Mouse (Mus musculus): ENCODE results near the gene F10. TPM values are rescaled to one million over a fixed set of nuclear protein-coding genes. Genes with fewer than 3 reads are reported as not detected.
A peak's percentile ranks its signal among the peaks of the same experiment; 100 is the strongest.
"Not testable (repeated sequence)": the region's sequence is repeated elsewhere in the genome, so short reads cannot be mapped to it uniquely, and the experiment has no call there.

The F10 gene
- total RNA-seq, 2 experiments from 2014 or later = 0.56 TPM; not detected in 1

DNA sequence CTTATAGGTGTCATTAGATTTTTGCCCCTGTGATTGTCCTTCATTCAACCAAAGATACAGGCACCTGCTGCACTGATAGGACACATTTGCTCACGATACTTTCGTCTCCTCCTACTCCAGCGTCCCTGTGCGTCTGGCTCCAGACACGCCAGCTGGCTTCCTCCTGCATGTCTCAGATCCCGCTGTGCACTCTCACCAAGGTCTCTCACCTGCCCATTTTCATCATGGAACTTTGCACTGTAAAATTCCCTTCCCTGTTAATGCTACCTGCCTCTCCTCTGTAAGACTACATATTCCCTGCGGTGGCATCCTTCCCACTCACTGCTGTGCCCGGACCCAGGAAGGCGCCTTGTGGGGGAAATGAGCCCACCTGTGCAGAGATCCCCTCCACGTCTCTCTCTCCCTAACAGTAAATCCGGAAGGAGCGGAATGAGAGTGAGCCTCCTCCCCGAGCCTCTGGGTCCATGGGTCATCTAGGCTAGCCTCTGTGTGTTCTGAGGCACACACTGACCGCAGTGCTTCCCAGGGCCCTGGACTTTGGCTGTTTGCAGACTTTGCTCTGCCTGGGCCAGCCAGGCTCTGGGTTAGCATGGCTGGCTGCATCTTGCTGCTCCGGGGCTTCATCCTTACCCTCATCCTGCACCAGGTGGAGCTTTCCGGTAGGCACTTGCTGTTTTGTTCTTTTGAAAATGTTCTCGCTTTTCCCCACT, 23.5 kb downstream of the F10 start, which contains the start of gene Proz:
Gene Proz, plus strand, starts transcription at position 474 of the 710 bp plus-strand sequence.
- no peak for DNase-seq

DNA sequence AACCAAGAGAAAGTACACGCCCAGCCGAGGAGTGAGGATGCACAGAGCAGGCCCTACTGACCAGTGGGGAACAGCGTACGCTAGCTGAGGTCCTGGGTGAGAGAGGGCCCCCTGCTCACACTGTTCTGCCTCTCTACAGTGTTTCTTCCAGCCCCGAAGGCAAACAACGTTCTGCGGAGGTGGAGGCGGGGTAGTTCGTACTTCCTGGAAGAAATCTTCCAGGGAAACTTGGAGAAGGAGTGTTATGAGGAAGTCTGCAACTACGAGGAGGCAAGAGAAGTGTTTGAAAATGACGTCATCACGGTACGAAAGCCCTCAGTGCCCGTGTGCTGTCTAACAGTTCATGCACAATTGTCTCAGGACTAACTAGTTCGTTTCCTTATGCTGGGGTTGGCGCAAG, 26.0 kb downstream of the F10 start:
- no peak for DNase-seq

DNA sequence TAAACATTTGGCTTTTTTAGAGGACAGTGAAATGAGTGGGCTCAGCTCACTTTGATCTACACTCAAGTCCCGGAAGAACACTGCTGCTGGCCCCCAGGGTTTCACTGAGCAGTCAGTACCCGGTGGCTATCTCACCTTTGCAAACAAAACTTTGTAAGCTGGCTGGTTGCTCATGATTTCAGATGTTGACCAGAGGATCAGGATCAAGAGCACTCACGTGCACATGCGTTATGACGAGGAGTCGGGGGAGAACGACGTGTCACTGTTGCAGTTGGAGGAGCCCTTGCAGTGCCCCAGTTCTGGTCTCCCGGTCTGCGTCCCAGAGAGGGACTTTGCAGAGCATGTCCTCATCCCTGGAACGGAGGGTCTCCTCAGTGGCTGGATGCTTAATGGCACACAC, 36.1 kb downstream of the F10 start:
- no peak for DNase-seq

DNA sequence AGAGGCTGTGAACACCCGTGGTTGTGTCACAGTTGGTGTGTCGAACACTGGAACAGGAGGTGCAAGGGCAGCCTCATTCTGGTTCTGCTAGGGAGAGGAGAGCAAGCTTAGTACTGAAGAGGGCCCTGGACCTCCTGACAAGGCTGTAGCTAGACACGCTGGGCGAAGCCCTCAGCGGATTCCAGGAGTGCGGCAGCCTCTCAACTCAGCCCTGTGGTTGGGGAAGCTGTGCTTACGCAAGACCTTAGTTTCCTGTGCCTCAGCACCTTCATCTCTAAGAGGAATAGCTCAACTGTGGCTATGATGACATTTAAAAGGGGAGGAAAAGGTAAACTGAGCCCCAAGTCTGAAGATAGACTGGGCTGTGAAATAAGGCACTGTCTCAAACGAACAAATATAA, 37.9 kb downstream of the F10 start:
- no peak for DNase-seq

DNA sequence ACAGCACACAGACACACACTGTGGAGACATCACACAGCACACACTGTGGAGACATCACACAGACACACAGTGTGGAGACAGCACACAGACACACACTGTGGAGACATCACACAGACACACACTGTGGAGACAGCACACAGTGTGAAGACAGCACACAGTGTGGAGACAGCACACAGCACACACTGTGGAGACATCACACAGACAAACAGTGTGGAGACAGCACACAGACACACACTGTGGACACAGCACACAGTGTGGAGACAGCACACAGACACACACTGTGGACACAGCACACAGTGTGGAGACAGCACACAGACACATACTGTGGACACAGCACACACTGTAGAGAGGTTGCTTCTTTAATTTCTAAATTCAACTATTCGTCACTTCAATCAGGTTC, 38.5 kb downstream of the F10 start:
- DNase-seq = not testable (repeated sequence)

DNA sequence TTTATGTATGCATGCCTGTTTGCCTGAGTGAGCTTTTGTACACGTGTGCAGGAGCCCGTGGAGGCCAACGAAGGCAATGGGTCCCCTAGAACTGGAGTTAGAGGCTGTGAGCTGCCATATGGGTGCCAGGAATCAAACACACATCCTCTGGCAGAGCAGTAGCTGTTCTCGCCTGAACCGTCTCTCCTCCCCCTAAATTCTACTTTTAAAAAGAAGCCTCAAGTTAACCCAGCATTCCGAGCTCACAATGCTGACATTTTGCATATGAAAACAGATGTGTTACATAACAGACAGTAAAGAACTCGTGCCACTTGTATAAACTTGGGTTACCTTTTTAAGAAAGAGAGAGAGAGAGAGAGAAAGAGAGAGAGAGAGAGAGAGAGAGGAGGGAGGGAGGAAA, 40.4 kb downstream of the F10 start:
- no peak for DNase-seq

- DNase-seq = peak; percentile 91
Measured at GRCm38 (mm10) chr8:13104691-13105086, 67.6 kb downstream of the F10 start.

- peak; percentile 97 for DNase-seq
Measured at GRCm38 (mm10) chr8:13105087-13105881, 68.2 kb downstream of the F10 start, which contains the start of the genes Pcid2 and Cul4a. TSS of gene Pcid2 (minus strand) at chr8:13105459. TSS of gene Cul4a (plus strand) at chr8:13105621.

GRCm38 (mm10) chr8:13105908-13106551, 68.9 kb downstream of the F10 start:
- peak; percentile 70 for DNase-seq

Other genes starting within 250 kb of the F10 start
- 10 to 100 TPM; 28.4 to 30.9 TPM for gene Mcf2l, start 163.5 kb upstream of the F10 start, total RNA-seq (2021)
- gene F7, start 11.3 kb upstream of the F10 start, total RNA-seq (2021) = not detected
- under 1 TPM in 1 of 2 experiments, not detected in 1; 0.32 TPM for gene Proz, start 23.6 kb downstream of the F10 start, total RNA-seq (2021)
- gene Pcid2, start 68.2 kb downstream of the F10 start, total RNA-seq (2021) = 10 to 100 TPM; 10.7 to 11.1 TPM
- 10 to 100 TPM; 92.3 to 92.4 TPM for gene Cul4a, start 68.3 kb downstream of the F10 start, total RNA-seq (2021)
- gene Lamp1, start 121.9 kb downstream of the F10 start, total RNA-seq (2021) = 100 to 1,000 TPM; 234 to 237 TPM
- gene Grtp1, start 163.3 kb downstream of the F10 start, total RNA-seq (2021) = 10 to 100 TPM in 1 of 2 experiments, 1 to 10 TPM in 1; 9.8 to 14.0 TPM
- 10 to 100 TPM; 70.9 to 79.8 TPM for gene Adprhl1, start 216.9 kb downstream of the F10 start, total RNA-seq (2021)